Mouse (Mus musculus): ENCODE data around the gene Tagln2.

GRCm38 (mm10) chr1:172539827-172540226 lies 40.0 kb downstream of the Tagln2 start:
- TF ChIP-seq CTCF (IDR thresholded peaks at IDR 0.05; ENCODE audit: borderline replicate concordance, insufficient read depth, low read depth, low read length): no peak
- no peak for TF ChIP-seq POLR2A (IDR thresholded peaks at IDR 0.05; ENCODE audit: borderline replicate concordance, insufficient read depth, low read length)

Data from cerebellum, adult 2 months (tissue).